Mouse (Mus musculus) neural tube, embryonic 14.5 days (tissue): Measurements from ENCODE around the gene Arl15. TPM values are rescaled to one million over a fixed set of nuclear protein-coding genes. Genes with fewer than 3 reads are reported as not detected.

Experiments used
- ATAC-seq: fragments of 200-750 bp; cut with Nextera tagmentation; 2 replicates; pipeline ENCODE4 v1.8.0; 2017; ENCODE audit warnings: low read depth, mild to moderate bottlenecking, moderate TSS enrichment, moderate library complexity
- H3K27ac ChIP-seq: fragments of 300-500 bp; sonication (generic); 2 replicates; pipeline ENCODE4 v1.5.1; 2014; ENCODE audit warnings: low read depth, mild to moderate bottlenecking, control low read depth, low read length, moderate library complexity, mixed read lengths
- H3K27me3 ChIP-seq: fragments of 300-500 bp; sonication (generic); 2 replicates; pipeline ENCODE4 v1.6.1; 2014; ENCODE audit warnings: low read length; ENCODE audit not compliant: control insufficient read depth, insufficient read depth
- H3K36me3 ChIP-seq: fragments of 300-500 bp; sonication (generic); 2 replicates; pipeline ENCODE4 v1.6.1; 2014; ENCODE audit warnings: low read length, mixed read lengths; ENCODE audit not compliant: control insufficient read depth, insufficient read depth
- H3K4me1 ChIP-seq: fragments of 300-500 bp; sonication (generic); 2 replicates; pipeline ENCODE4 v1.6.1; 2014; ENCODE audit warnings: low read length; ENCODE audit not compliant: control insufficient read depth, insufficient read depth
- H3K4me2 ChIP-seq: fragments of 300-500 bp; sonication (generic); 2 replicates; pipeline ENCODE4 v1.6.1; 2014; ENCODE audit warnings: mild to moderate bottlenecking, low read depth, low read length, control low read depth
- H3K4me3 ChIP-seq: fragments of 300-500 bp; sonication (generic); 2 replicates; pipeline ENCODE4 v1.5.1; 2014; ENCODE audit warnings: low read depth, low read length, control low read depth, mixed read lengths
- H3K9ac ChIP-seq: fragments of 300-500 bp; sonication (generic); replicated peaks from 2 replicates; pipeline ENCODE4 v1.6.1; 2014; ENCODE audit warnings: low read depth, mild to moderate bottlenecking, control low read depth, low read length, mixed read lengths
- H3K9me3 ChIP-seq: fragments of 300-500 bp; sonication (generic); 2 replicates; pipeline ENCODE4 v1.6.1; 2016; ENCODE audit warnings: low read length; ENCODE audit not compliant: control insufficient read depth
- WGBS: fragments of 180-500 bp; shearing (Covaris S2); extraction: QIAGEN DNeasy Blood & Tissue Kit; methylation state at CpG from one replicate; pipeline ENCODE4 v1.1.7; 2014; 5-methylcytosine and 5-hydroxymethylcytosine counted together
- polyA plus RNA-seq: library from polyadenylated mRNA; unstranded; fragments of >200 nt; fragmentation: Nextera tagmentation; extraction: Ambion mirVana; gene quantifications from 2 replicates; pipeline ENCODE4 v1.2.1, GENCODE M21; 2014

Arl15 gene
- polyA plus RNA-seq, 1 experiment from 2014 or later = 26.8 TPM

GRCm38 (mm10) chr13:113903255-113903654 is 109.0 kb downstream of the Arl15 start:
- Histone ChIP-seq H3K27me3 (no peaks in the 10 kb centered on the region), H3K4me1 (peaks cover 7% of the 10 kb centered on the region; the same call in 1 of the 2 replicates), H3K36me3 (no peaks in the 10 kb centered on the region), H3K27ac (no peak overlapping the region), H3K9me3 (no peaks in the 10 kb centered on the region), H3K4me3 (no peak overlapping the region), H3K9ac (no peak overlapping the region), H3K4me2 (no peak overlapping the region)
- WGBS = 86% methylated on average over 6 of the region's 6 CpGs
- no peak for ATAC-seq

- WGBS = 31% methylated on average over 11 of the region's 11 CpGs
- Histone ChIP-seq H3K4me3 (no peak overlapping the region), H3K27me3 (no peaks in the 10 kb centered on the region), H3K36me3 (no peaks in the 10 kb centered on the region), H3K9ac (no peak overlapping the region), H3K4me1 (peaks cover 6% of the 10 kb centered on the region; the same call in 1 of the 2 replicates), H3K27ac (no peak overlapping the region), H3K9me3 (no peaks in the 10 kb centered on the region), H3K4me2 (no peak overlapping the region)
- peak; percentile 50; the same call in 1 of the 2 replicates for ATAC-seq
Measured at GRCm38 (mm10) chr13:113911986-113912519, 117.7 kb downstream of the Arl15 start.

GRCm38 (mm10) chr13:113914551-113914971 is 120.3 kb downstream of the Arl15 start:
- WGBS = 15% methylated on average over 9 of the region's 9 CpGs
- Histone ChIP-seq H3K4me1 (peaks cover 15% of the 10 kb centered on the region; the same call in 1 of the 2 replicates), H3K9me3 (no peaks in the 10 kb centered on the region), H3K4me2 (no peak overlapping the region), H3K27me3 (no peaks in the 10 kb centered on the region), H3K27ac (no peak overlapping the region), H3K4me3 (no peak overlapping the region), H3K9ac (peak overlapping the region; percentile 22; the same call in 1 of the 2 replicates), H3K36me3 (no peaks in the 10 kb centered on the region)
- no peak for ATAC-seq

GRCm38 (mm10) chr13:113915700-113916099 is 121.4 kb downstream of the Arl15 start:
- no peak for ATAC-seq
- WGBS = 89% methylated on average over 14 of the region's 14 CpGs
- Histone ChIP-seq H3K4me3 (no peak overlapping the region), H3K9me3 (no peaks in the 10 kb centered on the region), H3K4me1 (peaks cover 15% of the 10 kb centered on the region; the same call in 1 of the 2 replicates), H3K4me2 (no peak overlapping the region), H3K27me3 (no peaks in the 10 kb centered on the region), H3K27ac (no peak overlapping the region), H3K36me3 (no peaks in the 10 kb centered on the region), H3K9ac (no peak overlapping the region)

GRCm38 (mm10) chr13:113916761-113917160 is 122.5 kb downstream of the Arl15 start:
- Histone ChIP-seq H3K9ac (no peak overlapping the region), H3K4me2 (no peak overlapping the region), H3K4me3 (no peak overlapping the region), H3K27me3 (no peaks in the 10 kb centered on the region), H3K4me1 (peaks cover 15% of the 10 kb centered on the region; the same call in 1 of the 2 replicates), H3K9me3 (no peaks in the 10 kb centered on the region), H3K36me3 (no peaks in the 10 kb centered on the region), H3K27ac (no peak overlapping the region)
- ATAC-seq = no peak
- WGBS = 51% methylated on average over 5 of the region's 5 CpGs

GRCm38 (mm10) chr13:113917376-113917775 is 123.1 kb downstream of the Arl15 start:
- H3K27me3 ChIP-seq = no peaks in the 10 kb centered on the region
- H3K36me3 ChIP-seq = no peaks in the 10 kb centered on the region
- no peak overlapping the region for H3K4me3 ChIP-seq
- 38% methylated on average over 6 of the region's 6 CpGs for WGBS
- H3K4me2 ChIP-seq = peak overlapping the region; percentile 36
- H3K9ac ChIP-seq = peak overlapping the region; percentile 34; the same call in 1 of the 2 replicates
- H3K27ac ChIP-seq = peak overlapping the region; percentile 64
- ATAC-seq = peak; percentile 16; the same call in 1 of the 2 replicates
- H3K4me1 ChIP-seq = peaks cover 15% of the 10 kb centered on the region; the same call in 1 of the 2 replicates
- H3K9me3 ChIP-seq = no peaks in the 10 kb centered on the region

GRCm38 (mm10) chr13:113917868-113918411 is 123.6 kb downstream of the Arl15 start:
- peak overlapping the region; percentile 64 for H3K27ac ChIP-seq
- peak overlapping the region; percentile 8; the same call in 1 of the 2 replicates for H3K4me3 ChIP-seq
- H3K9me3 ChIP-seq = no peaks in the 10 kb centered on the region
- peaks cover 15% of the 10 kb centered on the region; the same call in 1 of the 2 replicates for H3K4me1 ChIP-seq
- ATAC-seq = peak; percentile 90
- no peaks in the 10 kb centered on the region for H3K27me3 ChIP-seq
- no peaks in the 10 kb centered on the region for H3K36me3 ChIP-seq
- peak overlapping the region; percentile 34; the same call in 1 of the 2 replicates for H3K9ac ChIP-seq
- H3K4me2 ChIP-seq = peak overlapping the region; percentile 36
- WGBS = 15% methylated on average over 15 of the region's 15 CpGs

GRCm38 (mm10) chr13:113918668-113919067 is 124.4 kb downstream of the Arl15 start:
- Histone ChIP-seq H3K36me3 (no peaks in the 10 kb centered on the region), H3K4me2 (peak overlapping the region; percentile 36; the same call in 1 of the 2 replicates), H3K4me1 (peaks cover 15% of the 10 kb centered on the region; the same call in 1 of the 2 replicates), H3K9me3 (no peaks in the 10 kb centered on the region), H3K27me3 (no peaks in the 10 kb centered on the region), H3K4me3 (no peak overlapping the region), H3K27ac (no peak overlapping the region), H3K9ac (peak overlapping the region; percentile 18; the same call in 1 of the 2 replicates)
- WGBS = 42% methylated on average over 7 of the region's 7 CpGs
- ATAC-seq = 0 out of 2 replicates have a peak, but pooled peaks have one; percentile 18

- 83% methylated on average over 4 of the region's 4 CpGs for WGBS
- no peak overlapping the region for H3K4me3 ChIP-seq
Measured at GRCm38 (mm10) chr13:113935697-113936096, 141.4 kb downstream of the Arl15 start.

More at GRCm38 (mm10) chr13:113935697-113936096, 141.4 kb downstream of the Arl15 start:
- ATAC-seq = no peak
- no peaks in the 10 kb centered on the region for H3K36me3 ChIP-seq
- no peak overlapping the region for H3K4me2 ChIP-seq
- H3K27me3 ChIP-seq = no peaks in the 10 kb centered on the region
- no peaks in the 10 kb centered on the region for H3K4me1 ChIP-seq
- H3K9ac ChIP-seq = no peak overlapping the region
- no peak overlapping the region for H3K27ac ChIP-seq
- no peaks in the 10 kb centered on the region for H3K9me3 ChIP-seq
